Mouse (Mus musculus): ENCODE measurements at regions not wholly inside any gene's neighbourhood (a gene's known extent, or its start where the extent isn't known, plus 50 kb on each side); places are given as distances from the start of the nearest gene placed in this dataset. TPM values are rescaled to one million over a fixed set of nuclear protein-coding genes. Genes with fewer than 3 reads are reported as not detected.
"Not testable (repeated sequence)": the region's sequence is repeated elsewhere in the genome, so short reads cannot be mapped to it uniquely, and the experiment has no call there.

- intact Hi-C loops (cut with DNase I), result no loop called here
- DNase-seq (ENCODE audit: low spot score), result no peak
Observed at GRCm38 (mm10) chr8:34275977-34276660, 164.6 kb upstream of the Gm10131 start.

DNA sequence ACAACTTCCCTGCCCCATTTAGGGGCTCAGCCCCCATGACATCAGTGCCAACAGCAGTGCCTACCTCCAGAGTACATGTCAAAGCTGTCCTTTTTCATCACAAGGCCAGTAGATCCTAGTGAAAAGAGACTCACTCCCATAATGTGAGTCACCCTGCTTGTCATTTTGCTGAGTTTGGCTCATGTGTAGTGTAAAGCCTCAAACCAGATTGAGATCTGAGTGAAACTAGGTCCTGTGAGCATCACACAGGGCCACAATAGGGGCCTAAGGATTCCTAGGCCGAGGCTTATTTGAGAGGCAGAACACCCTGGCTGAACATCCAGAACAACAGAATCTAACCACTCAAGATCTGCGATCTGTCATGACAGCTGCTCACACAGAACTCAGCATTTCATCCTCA is 163.3 kb upstream of the Gm10131 start:
- DNase-seq (ENCODE audit: low spot score); intact Hi-C loops (cut with DNase I): not testable (repeated sequence)

DNA sequence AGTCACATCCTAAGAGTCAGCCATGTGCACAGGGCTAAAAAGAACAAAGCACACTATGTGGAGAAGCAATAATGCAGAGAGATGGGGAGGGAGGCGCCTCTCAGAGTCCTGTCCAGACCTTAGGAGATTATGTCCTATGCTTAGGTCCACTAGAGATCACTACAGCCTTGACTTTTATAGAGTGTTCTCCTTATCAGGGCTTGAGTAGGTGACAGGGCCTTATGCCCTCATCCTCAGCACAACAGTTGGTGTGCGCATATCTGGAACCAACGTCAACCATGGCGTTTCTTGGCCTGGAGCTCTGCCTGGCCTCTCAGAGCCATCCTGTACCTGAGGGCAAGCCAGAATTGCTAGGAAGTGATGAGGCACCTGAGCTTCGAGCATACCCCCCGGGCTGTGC is 162.6 kb upstream of the Gm10131 start:
- intact Hi-C loops (cut with DNase I), result no loop called here
- DNase-seq (ENCODE audit: low spot score), result no peak

DNA sequence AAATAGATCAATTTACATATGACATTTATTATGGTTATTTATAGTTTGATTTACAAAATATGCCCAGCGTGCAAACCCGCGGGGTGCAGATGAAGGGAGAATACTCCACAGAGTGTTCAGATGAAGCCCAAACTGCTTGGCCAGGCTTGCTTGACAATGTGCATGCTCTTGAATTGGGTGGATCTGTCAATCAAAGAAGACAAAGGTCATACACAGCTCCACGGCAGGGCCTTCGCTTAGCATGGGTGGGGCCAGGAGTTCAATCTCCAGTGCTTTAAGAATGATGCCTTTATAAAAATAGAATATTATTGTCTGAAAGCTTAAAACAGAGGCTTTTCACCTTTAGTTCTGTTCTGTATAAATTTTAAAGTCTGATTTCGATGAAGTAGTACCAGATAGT is 158.3 kb upstream of the Gm10131 start:
- DNase-seq (ENCODE audit: low spot score), result no peak
- intact Hi-C loops (cut with DNase I), result no loop called here

DNA sequence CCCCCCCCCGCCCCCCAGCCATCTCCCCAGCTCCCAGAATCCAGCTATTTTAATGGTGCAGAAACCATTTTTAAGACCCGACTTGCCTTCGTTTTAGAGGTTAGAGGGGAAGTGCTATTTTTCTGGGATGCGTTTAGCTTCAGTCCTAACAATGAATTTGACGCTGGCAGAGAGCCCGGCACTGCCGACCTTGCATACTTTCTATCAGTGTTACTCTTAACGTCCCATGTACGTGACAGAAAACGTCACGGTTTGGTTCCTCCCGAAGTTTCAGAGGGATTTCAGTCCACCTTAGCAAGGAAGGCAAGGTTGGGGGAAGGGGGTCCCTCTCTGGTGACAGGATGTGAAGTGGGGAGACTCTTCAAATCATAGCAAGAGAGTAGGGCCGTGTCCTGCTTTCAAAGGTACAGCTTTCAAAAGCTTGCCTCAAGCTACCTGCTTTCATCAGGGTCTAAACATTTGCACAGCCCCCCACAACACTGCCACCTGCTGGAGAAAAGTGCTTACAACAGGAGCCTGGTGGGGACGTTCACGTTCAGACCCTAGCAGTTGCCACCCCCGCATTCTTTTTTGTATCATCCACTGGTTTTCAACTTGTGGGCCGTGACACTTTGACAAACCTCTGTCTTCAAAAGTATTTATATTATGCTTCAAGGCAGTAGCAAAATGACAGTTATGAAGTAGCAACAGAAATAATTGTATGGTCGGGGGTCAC is 157.4 kb upstream of the Gm10131 start:
- no peak for DNase-seq (ENCODE audit: low spot score)
- intact Hi-C loops (cut with DNase I), result no loop called here

GRCm38 (mm10) chr8:34254978-34255377 is 143.4 kb upstream of the Gm10131 start:
- DNase-seq (ENCODE audit: low spot score), result no peak
- intact Hi-C loops (cut with DNase I), result loop anchor here (5.0 kb wide), 1 partner anchor 38 kb away; no protein-coding TSS in a partner anchor

- intact Hi-C loops (cut with DNase I), result no loop called here
- no peak for DNase-seq (ENCODE audit: low spot score)
Observed at GRCm38 (mm10) chr8:34251934-34252333, 140.4 kb upstream of the Gm10131 start.

DNA sequence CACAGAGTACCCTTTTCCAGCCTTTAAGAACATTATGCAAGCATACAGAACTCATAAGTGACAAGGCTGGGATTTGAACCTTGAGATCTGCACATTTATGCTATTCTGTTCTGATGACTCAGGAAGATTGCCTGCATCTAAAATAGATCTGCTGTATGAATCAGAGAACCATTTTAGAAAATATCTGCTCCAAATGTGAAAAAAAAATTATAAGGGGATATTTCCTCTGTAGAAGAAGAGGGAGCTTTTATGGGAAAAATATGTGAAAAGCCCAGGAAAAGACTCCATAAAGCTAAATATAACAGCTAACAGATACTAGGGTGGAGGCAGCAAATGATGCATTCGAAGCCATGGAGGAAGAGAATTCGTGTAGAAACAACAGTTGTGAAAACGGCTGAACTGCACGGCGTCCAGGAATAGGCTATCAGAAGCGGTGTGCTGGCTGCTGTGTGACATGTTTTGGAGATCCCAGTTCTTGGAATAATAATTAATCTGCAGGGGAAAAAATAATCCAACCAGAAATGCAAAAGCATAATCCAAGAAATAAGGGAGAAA is 127.9 kb upstream of the Gm10131 start:
- no peak for DNase-seq (ENCODE audit: low spot score)
- intact Hi-C loops (cut with DNase I), result no loop called here

- intact Hi-C loops (cut with DNase I), result no loop called here
Observed at GRCm38 (mm10) chr8:34233705-34234104, 122.2 kb upstream of the Gm10131 start.

DNA sequence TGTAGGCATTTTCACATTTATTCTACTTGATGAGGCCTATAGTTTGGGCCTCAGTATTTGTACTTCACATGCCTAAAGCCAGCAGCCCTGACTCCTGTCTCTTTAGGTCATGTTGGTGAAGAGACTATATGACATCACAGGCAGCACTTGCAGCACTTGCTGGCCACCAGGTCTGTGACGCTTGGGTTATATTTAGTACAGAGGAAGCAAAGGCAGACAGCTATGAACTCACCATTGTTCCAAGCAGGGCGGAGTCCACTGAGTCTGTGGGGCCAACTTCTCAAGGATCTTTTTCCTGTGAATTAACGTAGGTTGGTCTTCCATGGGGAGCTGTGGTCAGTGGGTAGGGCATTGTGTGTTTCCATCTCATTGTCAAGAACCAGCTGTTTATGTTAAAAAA is 117.9 kb upstream of the Gm10131 start:
- no peak for DNase-seq (ENCODE audit: low spot score)
- intact Hi-C loops (cut with DNase I), result no loop called here

More at GRCm38 (mm10) chr8:34233705-34234104, 122.2 kb upstream of the Gm10131 start:
- DNase-seq (ENCODE audit: low spot score), result no peak

GRCm38 (mm10) chr8:34225011-34225890 is 113.7 kb upstream of the Gm10131 start:
- intact Hi-C loops (cut with DNase I), result no loop called here
- DNase-seq (ENCODE audit: low spot score), result no peak

GRCm38 (mm10) chr8:34222187-34222586 is 110.7 kb upstream of the Gm10131 start:
- intact Hi-C loops (cut with DNase I), result no loop called here
- DNase-seq (ENCODE audit: low spot score), result no peak

Small RNAs in the stretch of these regions (microRNA-seq; reads per million reads assigned to microRNA genes)
- gene Gm23177, result not detected

All from heart, postnatal 25 days (tissue).